Comparison of ENCODE assay signal across 8 mouse cellular contexts in the genomic region with DNA sequence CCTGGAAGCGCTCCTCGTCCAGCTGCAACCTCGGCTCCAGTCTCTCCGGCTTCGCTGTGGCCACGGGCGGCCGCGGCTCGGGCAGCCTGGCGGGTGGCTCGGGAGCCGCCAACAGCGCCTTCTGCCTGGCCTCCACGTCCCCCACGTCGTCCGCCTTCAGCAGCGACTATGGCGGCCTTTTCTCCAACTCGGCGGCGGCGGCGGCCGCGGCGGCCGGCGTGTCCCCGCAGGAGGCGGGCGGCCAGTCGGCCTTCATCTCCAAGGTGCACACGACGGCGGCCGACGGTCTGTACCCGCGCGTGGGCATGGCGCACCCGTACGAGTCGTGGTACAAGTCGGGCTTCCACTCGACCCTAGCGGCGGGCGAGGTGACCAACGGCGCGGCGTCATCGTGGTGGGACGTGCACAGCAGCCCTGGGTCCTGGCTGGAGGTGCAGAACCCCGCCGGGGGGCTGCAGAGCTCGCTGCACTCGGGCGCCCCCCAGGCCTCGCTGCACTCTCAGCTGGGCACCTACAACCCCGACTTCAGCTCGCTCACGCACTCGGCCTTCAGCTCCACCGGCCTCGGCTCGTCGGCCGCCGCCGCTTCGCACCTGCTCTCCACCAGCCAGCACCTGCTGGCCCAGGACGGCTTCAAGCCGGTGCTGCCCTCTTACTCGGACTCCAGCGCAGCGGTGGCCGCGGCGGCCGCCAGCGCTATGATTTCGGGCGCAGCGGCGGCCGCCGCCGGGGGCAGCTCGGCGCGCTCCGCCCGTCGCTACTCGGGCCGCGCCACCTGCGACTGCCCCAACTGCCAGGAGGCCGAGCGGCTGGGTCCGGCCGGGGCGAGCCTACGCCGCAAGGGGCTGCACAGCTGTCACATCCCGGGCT. TPM values are rescaled to one million over a fixed set of nuclear protein-coding genes. Genes with fewer than 3 reads are reported as not detected.
DNase-seq lines count a peak whose midpoint lies in the region; ATAC-seq lines count a peak whose summit lies in the region.

No protein-coding gene starts in this region.

- ATAC-seq in megakaryocyte, adult 5-6 weeks (ENCODE audit: poor library complexity, severe bottlenecking), result no peak
- peak; percentile 36; the same call in 1 of the 2 replicates for ATAC-seq in hindbrain, embryonic 12.5 days (ENCODE audit: low FRiP score)
- no peak for ATAC-seq in liver, embryonic 15.5 days (ENCODE audit: insufficient read depth)
- peak; percentile 38; the same call in 1 of the 2 replicates for ATAC-seq in stomach, embryonic 16.5 days (ENCODE audit: insufficient read depth, low FRiP score)

- H3K27ac ChIP-seq in embryonic facial prominence, embryonic 10.5 days (replicated peaks), result peak overlapping the region; percentile 72
- H3K27ac ChIP-seq in hindbrain, embryonic 12.5 days, result peak overlapping the region; percentile 40; the same call in 1 of the 2 replicates
- H3K27ac ChIP-seq in liver, embryonic 15.5 days (replicated peaks), result no peak overlapping the region
- H3K27ac ChIP-seq in stomach, embryonic 16.5 days (ENCODE audit: low read length), result no peak overlapping the region

- H3K36me3 ChIP-seq in megakaryocyte, embryonic 14.5 days (replicated peaks; ENCODE audit: low read length), result no peaks in the 10 kb centered on the region
- no peaks in the 10 kb centered on the region for H3K36me3 ChIP-seq in embryonic facial prominence, embryonic 10.5 days (replicated peaks)
- H3K36me3 ChIP-seq in hindbrain, embryonic 12.5 days, result no peaks in the 10 kb centered on the region
- H3K36me3 ChIP-seq in liver, embryonic 15.5 days (replicated peaks), result no peaks in the 10 kb centered on the region
- no peaks in the 10 kb centered on the region for H3K36me3 ChIP-seq in stomach, embryonic 16.5 days (ENCODE audit: control insufficient read depth, insufficient read depth, low read length)

- H3K9me3 ChIP-seq in megakaryocyte, embryonic 14.5 days, result no peaks in the 10 kb centered on the region
- H3K9me3 ChIP-seq in embryonic facial prominence, embryonic 10.5 days, result no peaks in the 10 kb centered on the region
- H3K9me3 ChIP-seq in hindbrain, embryonic 12.5 days (replicated peaks), result no peaks in the 10 kb centered on the region
- no peaks in the 10 kb centered on the region for H3K9me3 ChIP-seq in liver, embryonic 15.5 days (replicated peaks)
- no peaks in the 10 kb centered on the region for H3K9me3 ChIP-seq in stomach, embryonic 16.5 days (replicated peaks; ENCODE audit: control insufficient read depth, low read length)

- DNase-seq in embryonic facial prominence, embryonic 10.5 days (ENCODE audit: low spot score), result peak; percentile 72
- no peak for DNase-seq in urinary bladder, postnatal 36 days (ENCODE audit: low spot score in 2 of 2)
- no peak for DNase-seq in right cerebral cortex, postnatal 36 days (ENCODE audit: low spot score in 2 of 2)

- peak overlapping the region; percentile 68 for H3K9ac ChIP-seq in hindbrain, embryonic 12.5 days
- H3K9ac ChIP-seq in liver, embryonic 15.5 days, result no peak overlapping the region
- H3K9ac ChIP-seq in stomach, embryonic 16.5 days (ENCODE audit: low read length), result no peak overlapping the region; the same call in 1 of the 2 replicates

- peak overlapping the region; percentile 67 for H3K4me2 ChIP-seq in hindbrain, embryonic 12.5 days (replicated peaks)
- H3K4me2 ChIP-seq in liver, embryonic 15.5 days, result peak overlapping the region; percentile 66
- peak overlapping the region; percentile 58 for H3K4me2 ChIP-seq in stomach, embryonic 16.5 days (ENCODE audit: low read depth, low read length)

- H3K4me3 ChIP-seq in megakaryocyte, embryonic 14.5 days (replicated peaks), result peak overlapping the region; percentile 93
- H3K4me3 ChIP-seq in embryonic facial prominence, embryonic 10.5 days, result peak overlapping the region; percentile 57
- H3K4me3 ChIP-seq in hindbrain, embryonic 12.5 days, result peak overlapping the region; percentile 47
- H3K4me3 ChIP-seq in liver, embryonic 15.5 days (replicated peaks), result peak overlapping the region; percentile 42
- H3K4me3 ChIP-seq in stomach, embryonic 16.5 days (replicated peaks; ENCODE audit: low read length), result peak overlapping the region; percentile 41

- H3K4me1 ChIP-seq in megakaryocyte, embryonic 14.5 days, result peaks cover 66% of the 10 kb centered on the region
- H3K4me1 ChIP-seq in embryonic facial prominence, embryonic 10.5 days, result peaks cover 69% of the 10 kb centered on the region
- peaks cover 55% of the 10 kb centered on the region for H3K4me1 ChIP-seq in hindbrain, embryonic 12.5 days
- peaks cover 57% of the 10 kb centered on the region for H3K4me1 ChIP-seq in liver, embryonic 15.5 days (replicated peaks)
- peaks cover 26% of the 10 kb centered on the region for H3K4me1 ChIP-seq in stomach, embryonic 16.5 days (ENCODE audit: control insufficient read depth, insufficient read depth, low read length)

- peaks cover 92% of the 10 kb centered on the region for H3K27me3 ChIP-seq in megakaryocyte, embryonic 14.5 days (replicated peaks)
- H3K27me3 ChIP-seq in embryonic facial prominence, embryonic 10.5 days (replicated peaks; ENCODE audit: low read depth, poor library complexity, severe bottlenecking), result peaks cover 100% of the 10 kb centered on the region
- H3K27me3 ChIP-seq in hindbrain, embryonic 12.5 days, result peaks cover 69% of the 10 kb centered on the region
- peaks cover 96% of the 10 kb centered on the region for H3K27me3 ChIP-seq in liver, embryonic 15.5 days
- H3K27me3 ChIP-seq in stomach, embryonic 16.5 days (ENCODE audit: control insufficient read depth, insufficient read depth, low read length), result peaks cover 69% of the 10 kb centered on the region

- under 1% methylated on average over 110 of the region's 110 CpGs for WGBS in embryonic facial prominence, embryonic 10.5 days
- WGBS in hindbrain, embryonic 12.5 days, result under 1% methylated on average over 101 of the region's 110 CpGs
- WGBS in liver, embryonic 15.5 days (ENCODE audit: insufficient replicate concordance), result under 1% methylated on average over 110 of the region's 110 CpGs
- WGBS in stomach, embryonic 16.5 days, result under 1% methylated on average over 105 of the region's 110 CpGs

RNA-seq across cellular contexts. Expression of gene Sp9, which starts 1.8 kb away (rescaled TPM):
- not detected in 2 replicates for polyA plus RNA-seq in megakaryocyte, embryonic 14.5 days (2012; ENCODE audit: insufficient read depth, low replicate concordance)
- total RNA-seq in megakaryocyte, adult 5-6 weeks (2015), result not detected in 2 replicates
- total RNA-seq in megakaryocyte, adult 5-6 weeks (2017), result not detected in 2 replicates
- 0.39 and 0.67 TPM in 2 replicates for polyA plus RNA-seq in embryonic facial prominence, embryonic 10.5 days (2016; fragmentation: Nextera tagmentation; extraction: Ambion mirVana)
- 2.1 and 2.9 TPM in 2 replicates for polyA plus RNA-seq in hindbrain, embryonic 12.5 days (2016; fragmentation: Nextera tagmentation; extraction: Ambion mirVana)
- polyA plus RNA-seq in liver, embryonic 15.5 days (2015; fragmentation: Nextera tagmentation; extraction: Ambion mirVana), result not detected in 2 replicates
- not detected in 2 replicates for polyA plus RNA-seq in stomach, embryonic 16.5 days (2015; fragmentation: Nextera tagmentation; extraction: Ambion mirVana)

RNA-seq across cellular contexts. Expression of gene Scrn3, which starts 38.9 kb away (rescaled TPM):
- polyA plus RNA-seq in megakaryocyte, embryonic 14.5 days (2012; ENCODE audit: insufficient read depth, low replicate concordance), result 0.10 TPM in 1 of 2 replicates, not detected in the other
- 9.0 and 9.5 TPM in 2 replicates for total RNA-seq in megakaryocyte, adult 5-6 weeks (2015)
- total RNA-seq in megakaryocyte, adult 5-6 weeks (2017), result 8.0 and 15.7 TPM in 2 replicates
- polyA plus RNA-seq in embryonic facial prominence, embryonic 10.5 days (2016; fragmentation: Nextera tagmentation; extraction: Ambion mirVana), result 14.7 and 15.3 TPM in 2 replicates
- 13.2 and 13.6 TPM in 2 replicates for polyA plus RNA-seq in hindbrain, embryonic 12.5 days (2016; fragmentation: Nextera tagmentation; extraction: Ambion mirVana)
- 27.9 and 28.5 TPM in 2 replicates for polyA plus RNA-seq in liver, embryonic 15.5 days (2015; fragmentation: Nextera tagmentation; extraction: Ambion mirVana)
- 14.7 and 16.1 TPM in 2 replicates for polyA plus RNA-seq in stomach, embryonic 16.5 days (2015; fragmentation: Nextera tagmentation; extraction: Ambion mirVana)

RNA-seq across cellular contexts. Expression of gene Cir1, which starts 39.0 kb away (rescaled TPM):
- 14.8 TPM in 1 of 2 replicates, not detected in the other for polyA plus RNA-seq in megakaryocyte, embryonic 14.5 days (2012; ENCODE audit: insufficient read depth, low replicate concordance)
- total RNA-seq in megakaryocyte, adult 5-6 weeks (2015), result 13.6 and 14.0 TPM in 2 replicates
- total RNA-seq in megakaryocyte, adult 5-6 weeks (2017), result 15.2 and 17.2 TPM in 2 replicates
- polyA plus RNA-seq in embryonic facial prominence, embryonic 10.5 days (2016; fragmentation: Nextera tagmentation; extraction: Ambion mirVana), result 16.8 and 18.0 TPM in 2 replicates
- polyA plus RNA-seq in hindbrain, embryonic 12.5 days (2016; fragmentation: Nextera tagmentation; extraction: Ambion mirVana), result 28.4 and 29.7 TPM in 2 replicates
- 14.1 and 17.4 TPM in 2 replicates for polyA plus RNA-seq in liver, embryonic 15.5 days (2015; fragmentation: Nextera tagmentation; extraction: Ambion mirVana)
- polyA plus RNA-seq in stomach, embryonic 16.5 days (2015; fragmentation: Nextera tagmentation; extraction: Ambion mirVana), result 16.2 and 22.4 TPM in 2 replicates

RNA-seq across cellular contexts. Expression of gene Ola1, which starts 54.8 kb away (rescaled TPM):
- 25.8 and 26.7 TPM in 2 replicates for polyA plus RNA-seq in megakaryocyte, embryonic 14.5 days (2012; ENCODE audit: insufficient read depth, low replicate concordance)
- total RNA-seq in megakaryocyte, adult 5-6 weeks (2015), result 85.1 and 87.6 TPM in 2 replicates
- 82.6 and 89.2 TPM in 2 replicates for total RNA-seq in megakaryocyte, adult 5-6 weeks (2017)
- polyA plus RNA-seq in embryonic facial prominence, embryonic 10.5 days (2016; fragmentation: Nextera tagmentation; extraction: Ambion mirVana), result 100 and 101 TPM in 2 replicates
- 80.9 and 89.7 TPM in 2 replicates for polyA plus RNA-seq in hindbrain, embryonic 12.5 days (2016; fragmentation: Nextera tagmentation; extraction: Ambion mirVana)
- 30.9 and 41.7 TPM in 2 replicates for polyA plus RNA-seq in liver, embryonic 15.5 days (2015; fragmentation: Nextera tagmentation; extraction: Ambion mirVana)
- 77.9 and 80.8 TPM in 2 replicates for polyA plus RNA-seq in stomach, embryonic 16.5 days (2015; fragmentation: Nextera tagmentation; extraction: Ambion mirVana)

Comparison
In these comparisons a context has a peak if more than half of its experiments do, and no peak if none do; other contexts are left out.
1. H3K4me3 ChIP-seq: peak in every context shown above with its lines; median percentile 93 in megakaryocyte, embryonic 14.5 days; 57 in embryonic facial prominence, embryonic 10.5 days; 47 in hindbrain, embryonic 12.5 days; 42 in liver, embryonic 15.5 days; 41 in stomach, embryonic 16.5 days.
2. ATAC-seq: peak in hindbrain, embryonic 12.5 days (single experiment) and stomach, embryonic 16.5 days (single experiment); none in megakaryocyte, adult 5-6 weeks (single experiment) and liver, embryonic 15.5 days (single experiment).
3. H3K27ac ChIP-seq: peak in embryonic facial prominence, embryonic 10.5 days (single experiment) and hindbrain, embryonic 12.5 days (single experiment); none in liver, embryonic 15.5 days (single experiment) and stomach, embryonic 16.5 days (single experiment).
4. RNA of gene Scrn3, which starts 38.9 kb away (polyA plus RNA-seq): 27.9 to 28.5 TPM in liver, embryonic 15.5 days, 14.7 to 16.1 TPM in stomach, embryonic 16.5 days, 14.7 to 15.3 TPM in embryonic facial prominence, embryonic 10.5 days and 13.2 to 13.6 TPM in hindbrain, embryonic 12.5 days; 0.10 TPM in megakaryocyte, embryonic 14.5 days; every median in the first group is over 10 times any median in the second.
5. Peak in every context shown above with its lines, with median percentiles within 50 percentile points of each other: H3K4me2 ChIP-seq.